Mouse (Mus musculus) forebrain, embryonic 14.5 days (tissue): ENCODE measurements around the gene Tmem86b. TPM values are rescaled to one million over a fixed set of nuclear protein-coding genes. Genes with fewer than 3 reads are reported as not detected.

Source experiments
- ATAC-seq: fragments of 200-750 bp; cut with Nextera tagmentation; 2 replicates; pipeline ENCODE4 v1.8.0; 2017; ENCODE audit warnings: mild to moderate bottlenecking, moderate library complexity
- DNase-seq: peaks from one replicate; pipeline ENCODE4 v3.0.0-alpha.2; 2015; ENCODE audit warnings: low spot score
- H3K27ac ChIP-seq: fragments of 300-500 bp; sonication (generic); 2 replicates; pipeline ENCODE4 v1.5.1; 2014; ENCODE audit warnings: low read depth, mild to moderate bottlenecking, control low read depth, low read length, moderate library complexity
- H3K27me3 ChIP-seq: fragments of 300-500 bp; sonication (generic); replicated peaks from 2 replicates; pipeline ENCODE4 v1.6.1; 2014; ENCODE audit warnings: low read length, control low read depth, mixed read lengths; ENCODE audit not compliant: control insufficient read depth, insufficient read depth
- H3K36me3 ChIP-seq: fragments of 300-500 bp; sonication (generic); 2 replicates; pipeline ENCODE4 v1.6.1; 2014; ENCODE audit warnings: low read length, control low read depth; ENCODE audit not compliant: control insufficient read depth, insufficient read depth
- H3K4me1 ChIP-seq: fragments of 300-500 bp; sonication (generic); 2 replicates; pipeline ENCODE4 v1.6.1; 2014; ENCODE audit warnings: antibody characterized with exemption, low read length, control low read depth; ENCODE audit not compliant: control insufficient read depth, insufficient read depth
- H3K4me2 ChIP-seq: fragments of 300-500 bp; sonication (generic); 2 replicates; pipeline ENCODE4 v1.6.1; 2014; ENCODE audit warnings: mild to moderate bottlenecking, control low read depth, low read length
- H3K4me3 ChIP-seq: fragments of 300-500 bp; sonication (generic); 2 replicates; pipeline ENCODE4 v1.5.1; 2014; ENCODE audit warnings: low read depth, low read length, control low read depth
- H3K9ac ChIP-seq: fragments of 300-500 bp; sonication (generic); 2 replicates; pipeline ENCODE4 v1.6.1; 2014; ENCODE audit warnings: mild to moderate bottlenecking, low read length, control low read depth, moderate library complexity
- H3K9me3 ChIP-seq: fragments of 300-500 bp; sonication (generic); replicated peaks from 2 replicates; pipeline ENCODE4 v1.6.1; 2016; ENCODE audit warnings: low read length, control low read depth, mixed read lengths; ENCODE audit not compliant: control insufficient read depth
- WGBS: fragments of 180-500 bp; shearing (Covaris S2); extraction: QIAGEN DNeasy Blood & Tissue Kit; methylation state at CpG from one replicate; pipeline ENCODE4 v1.1.7; 2014; 5-methylcytosine and 5-hydroxymethylcytosine counted together
- polyA plus RNA-seq: library from polyadenylated mRNA; unstranded; fragments of >200 nt; fragmentation: Nextera tagmentation; extraction: Ambion mirVana; gene quantifications from 2 replicates; pipeline ENCODE4 v1.2.1, GENCODE M21; 2014

The Tmem86b gene
- polyA plus RNA-seq, 1 experiment from 2014 or later = 2.6 TPM

DNA sequence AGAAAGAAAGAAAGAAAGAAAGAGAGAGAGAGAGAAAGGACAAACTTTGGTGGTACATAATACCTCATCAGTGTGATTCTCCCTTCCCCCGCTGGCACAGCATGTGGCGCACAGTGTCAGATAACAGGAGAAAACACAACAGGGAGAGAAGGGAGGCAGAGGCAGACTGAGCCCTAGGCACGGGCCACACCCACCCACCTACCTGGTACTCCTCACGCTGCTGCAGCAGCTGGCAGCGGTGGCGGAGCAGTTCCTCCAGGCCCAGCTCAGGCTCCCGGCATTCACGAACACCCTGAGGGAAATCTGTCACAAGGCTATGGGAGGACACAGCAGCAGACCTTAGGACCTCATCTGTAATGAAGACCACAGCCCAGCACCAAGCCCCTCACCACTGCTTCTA is 32.0 kb upstream of the Tmem86b start:
- H3K9me3 ChIP-seq = no peaks in the 10 kb centered on the region
- H3K36me3 ChIP-seq = peaks cover 38% of the 10 kb centered on the region
- H3K4me3 ChIP-seq = no peak overlapping the region
- no peaks in the 10 kb centered on the region for H3K27me3 ChIP-seq
- H3K4me2 ChIP-seq = no peak overlapping the region
- no peak for ATAC-seq
- no peak overlapping the region for H3K27ac ChIP-seq
- WGBS = 65% methylated on average over 8 of the region's 8 CpGs
- no peak overlapping the region for H3K9ac ChIP-seq
- no peak for DNase-seq
- peaks cover 8% of the 10 kb centered on the region for H3K4me1 ChIP-seq

DNA sequence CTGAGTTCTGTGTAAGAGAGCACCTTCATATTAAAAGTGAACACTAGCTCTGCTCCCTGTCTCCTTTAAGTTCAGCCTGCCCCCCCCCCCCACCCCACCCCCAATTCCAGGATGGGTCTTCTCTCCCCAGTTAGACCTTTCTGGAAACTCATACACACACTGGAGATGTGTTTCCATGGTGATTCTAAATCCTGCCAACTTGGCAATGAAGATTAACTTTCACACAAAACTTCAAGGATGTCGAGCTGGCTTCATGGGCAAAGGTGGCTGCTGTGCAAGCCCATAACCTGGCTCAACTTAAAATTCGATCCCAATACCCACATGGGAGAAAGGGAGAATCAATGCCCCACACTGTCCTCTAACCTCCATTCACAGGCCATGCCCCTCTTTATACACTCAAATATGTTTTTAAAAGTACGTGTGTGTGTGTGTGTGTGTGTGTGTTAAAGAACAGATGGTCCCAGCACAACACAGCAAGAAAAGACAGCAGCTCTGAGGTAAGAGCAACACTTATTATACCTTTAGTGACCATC is 28.8 kb upstream of the Tmem86b start:
- H3K27me3 ChIP-seq = no peaks in the 10 kb centered on the region
- H3K9me3 ChIP-seq = no peaks in the 10 kb centered on the region
- DNase-seq (peak; percentile 54), ATAC-seq (no peak)
- peak overlapping the region; percentile 80 for H3K4me3 ChIP-seq
- H3K4me1 ChIP-seq = peaks cover 29% of the 10 kb centered on the region
- WGBS = 41% methylated on average over 3 of the region's 3 CpGs
- H3K4me2 ChIP-seq = peak overlapping the region; percentile 79
- peak overlapping the region; percentile 97 for H3K27ac ChIP-seq
- peak overlapping the region; percentile 79 for H3K9ac ChIP-seq
- H3K36me3 ChIP-seq = peaks cover 22% of the 10 kb centered on the region

DNA sequence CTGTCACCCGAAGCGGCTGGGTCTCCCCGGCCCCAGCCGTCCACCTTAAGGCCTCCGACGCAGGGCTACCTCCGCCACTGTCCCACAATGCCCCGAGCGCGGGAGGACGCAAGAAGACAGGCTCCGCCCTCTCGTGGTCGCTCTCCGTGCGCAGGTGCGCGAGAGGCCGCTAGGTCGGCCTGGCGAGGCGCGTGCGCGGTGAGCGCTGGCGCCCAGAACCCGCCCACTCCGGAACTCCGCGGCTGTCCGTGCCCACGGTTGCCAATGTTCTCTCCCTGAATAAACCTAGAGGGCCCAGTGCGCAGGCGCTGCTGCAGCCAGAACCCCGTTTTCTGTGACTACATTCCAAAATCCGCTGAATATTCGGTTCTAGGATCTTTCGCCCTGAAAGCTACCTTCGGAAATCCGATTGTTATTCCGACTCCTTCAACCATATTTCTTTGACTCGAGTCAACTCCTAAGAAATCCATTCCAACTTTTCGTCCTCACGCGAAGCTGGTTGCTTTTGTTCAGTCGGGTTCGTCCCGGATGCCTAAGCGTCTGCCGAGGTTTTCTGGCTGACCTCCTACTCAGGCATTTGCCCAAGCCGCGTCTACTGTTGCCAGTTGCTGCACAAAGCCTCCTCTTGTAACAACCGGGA is 27.8 kb upstream of the Tmem86b start, which contains the start of gene Ppp6r1:
Gene Ppp6r1, minus strand, starts transcription at position 108 of the 640 bp plus-strand sequence.
- ATAC-seq (peak; percentile 96), DNase-seq (peak; percentile 99)
- Histone ChIP-seq H3K4me2 (peak within 1 kb of the TSS; percentile 92), H3K9ac (peak within 1 kb of the TSS; percentile 93), H3K27ac (peak within 1 kb of the TSS; percentile 97), H3K4me1 (peaks cover 29% of the 10 kb centered on the region), H3K4me3 (peak within 1 kb of the TSS; percentile 80), H3K27me3 (no peaks in the 10 kb centered on the region), H3K36me3 (peaks cover 17% of the 10 kb centered on the region; the same call in 1 of the 2 replicates), H3K9me3 (no peaks in the 10 kb centered on the region)
- WGBS = under 1% methylated on average over 54 of the region's 54 CpGs

DNA sequence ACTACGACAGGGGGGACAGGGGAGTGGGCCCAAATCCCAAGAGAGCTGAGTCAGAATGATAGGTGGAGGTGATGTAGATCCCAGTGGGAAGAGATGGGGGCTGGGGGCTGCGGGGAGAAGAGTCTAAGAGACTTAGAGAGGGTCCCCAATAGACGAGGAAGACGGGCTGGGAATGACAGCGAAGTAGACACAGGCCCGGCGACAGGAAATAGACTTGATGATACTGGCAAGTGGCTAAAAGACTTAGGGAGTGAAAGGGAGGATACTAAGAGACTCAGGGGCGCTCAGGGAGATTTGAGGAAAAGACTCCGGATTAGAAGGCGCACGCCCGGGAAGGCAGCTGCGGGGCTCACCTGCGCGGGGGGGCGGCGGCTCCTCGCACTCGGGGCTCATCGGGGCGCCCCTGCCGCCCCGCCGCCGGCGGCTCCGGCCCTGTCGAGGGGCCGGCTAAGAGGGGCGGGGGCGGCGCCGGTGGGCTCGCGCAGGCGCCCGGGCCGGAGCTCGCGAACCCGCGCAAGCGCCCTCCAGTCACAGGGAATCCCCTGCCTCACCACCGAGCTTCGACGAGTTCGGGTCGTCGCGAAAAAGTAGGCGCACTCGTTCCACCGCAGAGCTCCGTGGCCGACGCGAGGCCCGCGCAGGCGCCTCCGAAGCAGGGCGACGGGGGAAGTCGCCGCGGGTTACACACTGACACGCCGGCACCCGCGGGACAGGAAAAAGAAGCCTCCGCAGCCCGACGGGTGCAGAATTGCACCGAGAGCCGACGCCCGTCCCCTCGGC is 27.1 kb upstream of the Tmem86b start:
- DNase-seq = peak; percentile 53
- H3K4me3 ChIP-seq = peak overlapping the region; percentile 80
- peak; percentile 74 for ATAC-seq
- peaks cover 14% of the 10 kb centered on the region; the same call in 1 of the 2 replicates for H3K36me3 ChIP-seq
- H3K9me3 ChIP-seq = no peaks in the 10 kb centered on the region
- WGBS = under 1% methylated on average over 70 of the region's 78 CpGs
- peak overlapping the region; percentile 93 for H3K9ac ChIP-seq
- peak overlapping the region; percentile 92 for H3K4me2 ChIP-seq
- H3K4me1 ChIP-seq = peaks cover 29% of the 10 kb centered on the region
- H3K27me3 ChIP-seq = no peaks in the 10 kb centered on the region
- H3K27ac ChIP-seq = peak overlapping the region; percentile 97

DNA sequence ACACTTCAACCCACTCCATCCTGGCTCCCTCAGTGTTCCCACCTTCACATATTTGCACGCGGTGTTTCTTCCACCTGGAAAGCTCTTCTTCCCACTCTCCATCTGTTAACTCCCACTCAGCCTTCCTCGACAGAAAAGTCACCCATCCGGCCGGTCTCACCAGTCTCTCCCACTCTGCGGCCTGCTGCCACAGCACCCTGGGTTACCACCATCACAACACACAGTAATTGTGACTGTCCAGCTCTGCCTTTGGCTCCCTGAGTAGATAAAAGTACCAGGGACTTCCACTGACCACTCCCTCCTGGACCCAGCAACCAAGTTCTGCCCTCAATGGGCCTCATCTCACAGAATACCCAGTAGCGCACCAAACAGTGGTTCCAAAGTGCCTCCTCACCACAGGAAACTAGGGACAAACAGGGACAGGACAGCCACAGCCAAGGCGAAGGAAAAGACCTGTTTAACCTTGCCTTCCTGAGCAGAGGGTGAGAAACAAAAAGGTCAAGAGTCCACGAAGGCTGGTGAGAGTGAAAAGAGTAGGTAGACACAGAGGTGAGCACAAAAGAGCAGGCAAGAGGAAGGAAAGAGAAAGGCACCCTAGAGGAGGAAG is 26.4 kb upstream of the Tmem86b start:
- Histone ChIP-seq H3K4me3 (peak overlapping the region; percentile 80), H3K27me3 (no peaks in the 10 kb centered on the region), H3K4me1 (peaks cover 29% of the 10 kb centered on the region), H3K36me3 (peaks cover 12% of the 10 kb centered on the region; the same call in 1 of the 2 replicates), H3K9ac (peak overlapping the region; percentile 93), H3K9me3 (no peaks in the 10 kb centered on the region), H3K4me2 (peak overlapping the region; percentile 92), H3K27ac (no peak overlapping the region)
- 52% methylated on average over 9 of the region's 9 CpGs for WGBS
- no peak for ATAC-seq
- DNase-seq = no peak

DNA sequence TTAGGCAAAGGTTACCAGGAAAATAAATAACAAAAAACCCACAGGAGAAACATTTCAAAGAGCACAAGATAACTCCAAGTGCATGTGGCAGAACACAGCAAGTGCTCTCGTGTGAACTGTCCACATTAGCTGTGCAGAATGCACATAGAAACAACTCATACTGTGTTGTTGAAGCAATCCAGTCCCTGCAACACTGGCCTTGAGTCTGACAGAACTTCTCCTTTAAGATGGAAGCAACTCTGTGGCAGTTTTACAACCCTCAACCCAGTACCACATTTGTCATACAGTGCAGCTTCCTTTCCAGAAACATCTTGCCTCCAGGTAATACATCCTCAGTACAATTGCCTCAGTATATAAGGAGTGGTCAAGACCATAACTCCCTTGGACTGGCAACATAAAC is 25.6 kb upstream of the Tmem86b start:
- Histone ChIP-seq H3K27ac (no peak overlapping the region), H3K27me3 (no peaks in the 10 kb centered on the region), H3K4me1 (peaks cover 29% of the 10 kb centered on the region), H3K4me3 (0 out of 2 replicates have a peak overlapping the region, but pooled peaks have one; percentile 80), H3K4me2 (peak overlapping the region; percentile 92), H3K36me3 (peaks cover 5% of the 10 kb centered on the region; the same call in 1 of the 2 replicates), H3K9me3 (no peaks in the 10 kb centered on the region), H3K9ac (peak overlapping the region; percentile 93)
- WGBS = 65% methylated on average over 1 of the region's 1 CpGs
- ATAC-seq = no peak
- no peak for DNase-seq

DNA sequence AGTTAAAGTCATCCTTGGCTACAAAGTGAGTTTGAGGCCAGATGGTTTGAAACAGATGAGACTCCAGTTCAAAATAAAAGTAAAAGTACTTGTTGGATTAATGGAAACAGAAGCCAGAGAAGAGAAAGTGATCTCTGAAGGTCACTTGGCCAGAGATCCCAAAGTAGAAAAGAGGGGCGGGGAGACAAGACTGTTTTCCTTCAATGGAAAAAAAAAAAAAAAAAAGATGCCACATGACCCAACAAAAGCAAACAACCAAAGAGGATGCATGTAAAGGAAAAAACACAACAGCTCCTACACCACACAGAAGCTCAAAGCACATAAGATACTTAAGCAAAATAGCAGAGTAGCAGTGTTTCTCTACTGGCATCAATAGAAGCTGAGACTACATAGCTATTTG is 24.7 kb upstream of the Tmem86b start:
- DNase-seq (no peak), ATAC-seq (no peak)
- no peak overlapping the region for H3K4me3 ChIP-seq
- H3K9me3 ChIP-seq = no peaks in the 10 kb centered on the region
- H3K9ac ChIP-seq = no peak overlapping the region; the same call in 1 of the 2 replicates
- no peak overlapping the region for H3K4me2 ChIP-seq
- H3K27ac ChIP-seq = no peak overlapping the region
- WGBS = 86% methylated on average over 1 of the region's 1 CpGs
- H3K27me3 ChIP-seq = no peaks in the 10 kb centered on the region
- H3K36me3 ChIP-seq = peaks cover 10% of the 10 kb centered on the region; the same call in 1 of the 2 replicates
- H3K4me1 ChIP-seq = peaks cover 29% of the 10 kb centered on the region

DNA sequence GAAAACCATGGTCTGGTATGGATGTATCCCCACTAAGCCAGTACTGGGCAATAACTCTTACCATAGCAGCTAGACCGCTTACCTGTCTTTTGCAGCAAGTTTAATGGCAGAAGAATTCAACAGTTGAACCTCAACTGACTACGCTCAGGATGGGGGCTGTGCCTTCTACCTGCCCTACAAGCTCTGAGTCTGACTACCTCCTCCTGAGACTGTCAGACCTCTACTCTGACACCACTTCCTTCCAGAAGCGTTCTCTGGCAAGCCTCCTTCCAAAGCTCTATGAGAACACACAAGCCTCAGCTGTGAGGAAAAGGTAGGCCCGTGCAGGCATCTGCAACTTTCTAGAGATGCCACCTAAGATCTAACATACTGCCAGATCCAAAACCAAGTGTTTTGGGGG is 24.2 kb upstream of the Tmem86b start:
- no peak overlapping the region for H3K9ac ChIP-seq
- H3K36me3 ChIP-seq = peaks cover 10% of the 10 kb centered on the region; the same call in 1 of the 2 replicates
- no peak overlapping the region for H3K4me3 ChIP-seq
- no peak overlapping the region for H3K27ac ChIP-seq
- no peak for ATAC-seq
- H3K27me3 ChIP-seq = no peaks in the 10 kb centered on the region
- H3K9me3 ChIP-seq = no peaks in the 10 kb centered on the region
- no peak overlapping the region for H3K4me2 ChIP-seq
- 93% methylated on average over 4 of the region's 4 CpGs for WGBS
- H3K4me1 ChIP-seq = peaks cover 27% of the 10 kb centered on the region
- DNase-seq = no peak
